Mouse (Mus musculus) large intestine, adult 2 months (tissue): ENCODE measurements around the gene Cttnbp2. TPM values are rescaled to one million over a fixed set of nuclear protein-coding genes. Genes with fewer than 3 reads are reported as not detected.

Source experiments
- DNase-seq: peaks from one replicate; pipeline ENCODE4 v3.0.0-alpha.2; 2012; ENCODE audit warnings: low read depth, low spot score
- WGBS: fragments of 180-500 bp; shearing (Covaris S2); methylation state at CpG from one replicate; pipeline ENCODE4 v1.1.7; 2018; 5-methylcytosine and 5-hydroxymethylcytosine counted together
- polyA plus RNA-seq: library from polyadenylated mRNA; depleted of rRNA; stranded (reverse); fragments of >200 nt; gene quantifications from 2 replicates; pipeline ENCODE4 v1.2.3, GENCODE M21; 2012

Gene Cttnbp2
- polyA plus RNA-seq, 1 experiment, result 0.47 TPM

DNA sequence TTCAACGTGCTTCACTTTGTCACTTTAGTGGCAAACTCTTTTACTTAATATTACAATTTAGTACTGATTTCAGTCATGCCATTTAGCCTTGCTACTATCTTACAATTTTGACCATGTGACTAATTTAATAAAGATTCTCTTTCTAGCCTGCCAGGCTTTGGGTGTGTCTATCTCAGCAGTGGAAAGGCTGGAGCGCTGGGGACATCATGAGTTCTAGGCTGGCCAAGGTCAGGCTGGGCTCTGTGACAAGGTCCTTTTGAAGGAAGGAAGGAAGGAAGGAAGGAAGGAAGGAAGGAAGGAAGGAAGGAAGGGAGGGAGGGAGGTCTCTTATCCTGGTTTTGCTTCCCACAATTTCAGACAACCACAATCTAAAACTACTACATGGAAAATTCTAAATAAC, 39.7 kb downstream of the Cttnbp2 start:
- 67% methylated on average over 2 of the region's 2 CpGs for WGBS
- no peak for DNase-seq

DNA sequence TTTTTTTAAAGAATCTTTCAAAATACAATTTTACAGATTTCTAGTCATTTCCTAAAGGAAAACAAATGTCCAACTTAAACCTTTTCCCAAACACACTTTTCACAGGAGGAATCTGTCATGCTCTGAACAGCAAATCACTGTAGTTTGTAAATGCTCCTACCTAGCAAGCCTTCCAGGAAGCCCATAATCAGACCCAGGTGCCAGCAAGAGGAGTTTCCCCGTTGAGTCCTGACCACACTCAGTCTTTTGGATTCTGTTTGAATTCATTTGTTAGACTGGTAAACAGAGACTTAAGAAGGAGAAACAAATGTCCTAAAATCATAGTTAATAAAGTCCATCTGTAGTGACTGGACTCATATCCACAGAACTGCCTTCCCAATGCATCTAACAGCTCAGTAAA, 40.1 kb downstream of the Cttnbp2 start:
- 45% methylated on average over 1 of the region's 1 CpGs for WGBS
- no peak for DNase-seq

DNA sequence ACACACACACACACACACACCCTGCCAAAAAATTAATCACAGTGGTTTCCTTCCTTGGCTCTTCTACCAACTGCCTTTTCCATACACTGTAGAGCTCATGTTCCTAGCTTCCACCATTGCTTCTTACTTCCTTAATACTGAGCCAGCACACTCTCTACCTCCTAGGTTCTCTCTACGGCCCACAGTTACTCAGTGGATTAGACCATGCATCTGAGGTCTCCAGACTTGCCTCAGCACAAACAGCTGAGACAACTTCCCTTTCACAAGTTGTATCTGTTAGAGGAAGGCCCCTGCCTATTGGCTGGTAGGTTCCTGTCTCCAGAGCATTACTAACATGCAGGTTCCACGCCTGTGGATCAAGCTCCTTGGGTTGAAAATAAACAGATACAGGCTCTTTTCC, 45.4 kb downstream of the Cttnbp2 start:
- 68% methylated on average over 2 of the region's 2 CpGs for WGBS
- DNase-seq, result no peak

DNA sequence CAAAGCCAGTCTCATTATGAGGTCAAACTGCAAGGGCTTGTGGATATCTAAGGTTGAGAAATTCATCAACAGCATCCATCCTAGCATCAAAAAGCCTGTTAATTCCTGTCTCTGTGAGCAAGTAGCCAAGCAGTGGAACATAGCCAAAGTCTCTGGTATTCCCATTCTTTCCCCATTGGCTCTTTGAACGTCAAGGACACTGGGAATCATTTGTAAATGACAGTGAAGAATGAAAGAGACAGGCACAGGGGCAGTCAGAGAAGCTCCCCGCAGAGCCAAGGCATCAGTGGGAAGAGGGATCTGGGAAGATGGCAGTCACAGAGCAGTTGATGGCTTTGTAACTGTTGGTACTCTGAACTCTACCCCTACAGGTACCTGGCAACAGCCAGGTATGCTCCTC, 46.9 kb downstream of the Cttnbp2 start:
- DNase-seq, result no peak
- 66% methylated on average over 2 of the region's 2 CpGs for WGBS

DNA sequence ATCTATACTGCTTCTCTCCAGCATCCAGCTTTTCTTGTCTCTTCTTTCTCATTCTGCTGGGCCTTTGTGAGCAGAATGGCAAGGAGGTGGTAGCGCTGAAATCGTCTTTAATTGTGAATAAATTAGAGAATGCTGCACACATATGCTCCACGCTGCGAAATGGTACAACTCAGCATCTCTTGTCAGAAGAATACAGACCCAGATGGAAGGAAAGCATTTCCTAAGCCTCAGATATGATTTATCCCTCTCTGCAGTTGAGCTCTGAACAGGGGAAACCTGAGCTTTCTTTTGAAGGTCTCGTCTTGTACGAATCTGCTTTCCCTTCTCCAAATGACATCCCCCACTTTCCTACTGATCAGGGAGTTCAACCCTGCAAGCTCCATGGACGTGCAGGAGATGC, 48.4 kb downstream of the Cttnbp2 start:
- WGBS, result 87% methylated on average over 7 of the region's 7 CpGs
- no peak for DNase-seq

DNA sequence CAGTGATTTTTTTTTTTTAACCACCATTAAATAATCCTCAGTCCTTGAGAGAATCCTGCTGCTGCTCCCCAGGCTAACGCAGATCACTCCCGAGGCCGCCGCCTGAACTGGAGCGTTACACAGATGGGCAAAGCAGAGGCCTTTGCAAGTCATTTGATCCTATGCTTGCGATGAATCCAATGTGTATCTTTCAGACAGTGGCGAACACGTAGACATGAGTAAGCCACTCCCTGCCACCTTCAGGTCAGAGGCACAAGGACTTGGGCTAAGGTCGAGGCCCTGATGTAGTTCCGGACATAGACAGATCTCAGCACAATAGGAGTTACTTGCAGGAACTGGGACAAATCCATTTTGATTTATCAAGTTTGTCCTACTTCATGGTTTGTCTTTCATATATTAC, 49.0 kb downstream of the Cttnbp2 start:
- DNase-seq, result no peak
- 88% methylated on average over 10 of the region's 10 CpGs for WGBS

DNA sequence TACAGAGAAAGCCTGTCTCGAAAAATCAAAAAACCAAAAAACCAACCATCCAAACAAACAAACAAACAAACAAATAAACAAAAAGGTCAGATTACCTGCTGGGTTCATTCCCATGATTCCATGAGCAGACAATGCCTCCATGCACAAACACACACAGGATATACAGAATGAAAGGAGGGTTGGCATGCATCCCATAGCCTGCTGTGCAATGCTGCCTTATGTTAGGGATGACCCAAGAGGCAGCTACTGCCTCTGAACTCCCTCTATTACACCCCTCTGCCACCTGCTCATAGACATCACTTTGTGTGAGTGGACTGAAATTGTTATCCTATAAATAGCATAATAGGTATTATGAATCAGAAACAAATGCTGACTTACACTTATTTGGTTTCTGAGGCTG, 55.0 kb downstream of the Cttnbp2 start:
- DNase-seq, result no peak
- WGBS, result 87% methylated on average over 1 of the region's 1 CpGs

DNA sequence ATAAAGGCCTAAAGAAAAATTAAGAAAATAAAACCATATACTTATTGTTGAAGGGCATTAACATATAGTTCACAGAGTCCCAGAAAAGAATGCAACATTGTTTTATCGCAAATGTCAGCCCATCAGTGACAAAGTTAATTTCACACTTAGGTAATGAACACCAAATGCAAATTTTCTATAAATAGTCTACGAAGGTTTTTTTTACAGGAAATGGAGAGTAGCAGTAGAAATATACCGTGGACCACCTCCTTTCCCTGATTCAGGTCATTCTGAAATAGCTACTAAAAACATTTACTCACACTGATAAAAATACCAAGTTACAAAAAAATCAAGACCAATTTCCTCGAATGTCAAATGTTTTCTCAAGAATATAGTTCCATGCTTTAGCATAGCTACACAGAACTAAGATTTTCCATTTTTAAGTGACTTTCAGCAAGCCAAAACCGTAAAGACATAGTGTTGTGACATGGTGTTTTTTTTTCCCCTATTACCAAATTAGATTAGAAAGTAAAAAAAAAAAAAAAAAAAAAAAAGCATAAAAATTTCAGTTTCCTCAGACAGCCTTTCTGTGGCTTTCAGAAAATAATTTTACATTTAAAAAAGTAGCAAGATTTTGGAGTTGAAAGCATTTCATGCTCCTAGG, 64.0 kb downstream of the Cttnbp2 start:
- WGBS, result 85% methylated on average over 5 of the region's 5 CpGs
- DNase-seq, result no peak

DNA sequence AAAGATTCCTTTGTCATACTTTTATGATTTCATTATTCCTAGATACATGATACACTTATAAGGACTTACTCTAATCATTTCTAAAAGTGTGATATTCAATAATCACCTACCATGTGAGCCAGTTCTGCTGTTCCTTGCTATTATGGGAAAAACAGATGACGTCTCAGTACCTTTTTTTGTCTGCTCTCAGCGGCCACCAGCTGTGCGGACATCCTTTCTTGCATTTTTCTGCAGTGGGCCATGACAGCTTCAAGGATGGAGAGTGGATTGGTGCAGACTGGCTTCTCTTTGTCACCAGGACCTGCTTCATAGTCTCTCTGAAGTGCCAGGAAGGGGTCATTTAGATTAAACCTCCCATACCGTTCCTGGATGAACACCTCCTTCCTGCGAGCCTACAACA, 66.6 kb downstream of the Cttnbp2 start:
- DNase-seq, result no peak
- WGBS, result 90% methylated on average over 5 of the region's 5 CpGs

DNA sequence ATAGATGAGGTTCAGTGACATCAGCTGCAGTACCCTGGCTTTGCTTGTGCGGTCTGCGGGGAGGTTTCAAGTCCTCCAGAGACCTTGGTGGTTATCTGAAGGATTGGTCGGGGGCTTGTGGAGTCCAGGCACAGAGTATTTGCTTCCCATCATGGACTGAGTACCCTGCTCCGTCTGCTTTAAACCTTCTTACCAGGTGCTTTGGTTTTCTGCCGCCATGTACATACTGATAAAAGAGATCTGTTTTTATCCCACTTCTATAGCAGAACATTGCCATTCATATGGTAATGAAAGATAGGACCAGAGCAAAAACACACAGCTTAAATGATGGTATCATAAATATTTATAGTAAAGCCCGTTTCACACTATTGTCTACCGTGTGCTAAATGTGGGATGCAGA, 67.7 kb downstream of the Cttnbp2 start:
- 84% methylated on average over 7 of the region's 7 CpGs for WGBS
- no peak for DNase-seq

DNA sequence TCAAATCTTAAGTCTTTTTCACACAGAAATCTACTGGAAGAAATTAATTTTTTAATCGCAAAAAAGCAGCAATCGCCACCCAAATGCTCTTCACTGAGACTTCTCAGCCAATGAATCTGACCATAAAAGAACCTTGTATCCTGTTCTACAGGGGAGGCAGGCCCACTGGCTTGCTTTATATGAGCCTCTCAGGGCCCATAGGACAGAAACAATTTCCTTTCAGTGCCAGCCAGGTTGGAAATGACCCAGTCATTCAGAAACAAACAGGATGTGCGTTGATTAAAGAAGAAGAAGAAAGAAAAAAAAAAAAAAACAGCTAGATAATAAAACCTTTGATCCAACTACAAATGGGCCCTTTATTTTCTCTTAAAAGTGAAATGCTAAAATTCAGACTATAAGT, 68.3 kb downstream of the Cttnbp2 start:
- no peak for DNase-seq
- 58% methylated on average over 3 of the region's 3 CpGs for WGBS

DNA sequence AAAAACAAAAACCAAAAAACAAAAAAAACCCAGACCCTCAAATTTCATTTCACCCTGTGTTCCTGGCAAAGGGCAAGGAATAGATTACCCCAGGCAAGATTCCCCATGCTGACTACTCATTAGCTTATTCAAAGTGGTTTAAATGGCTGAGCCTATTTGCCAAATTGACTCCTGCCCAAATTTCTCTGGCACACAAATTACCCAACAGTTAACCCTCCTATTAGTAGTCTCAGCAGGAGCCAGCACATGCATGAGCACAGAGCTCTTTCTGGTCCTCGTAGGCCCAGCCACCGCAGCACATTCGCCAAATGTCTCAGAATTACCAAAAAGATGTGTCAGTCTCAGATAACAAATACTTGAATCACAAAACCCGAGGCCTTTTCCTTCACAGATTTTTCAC, 68.9 kb downstream of the Cttnbp2 start:
- WGBS, result 75% methylated on average over 4 of the region's 4 CpGs
- no peak for DNase-seq

DNA sequence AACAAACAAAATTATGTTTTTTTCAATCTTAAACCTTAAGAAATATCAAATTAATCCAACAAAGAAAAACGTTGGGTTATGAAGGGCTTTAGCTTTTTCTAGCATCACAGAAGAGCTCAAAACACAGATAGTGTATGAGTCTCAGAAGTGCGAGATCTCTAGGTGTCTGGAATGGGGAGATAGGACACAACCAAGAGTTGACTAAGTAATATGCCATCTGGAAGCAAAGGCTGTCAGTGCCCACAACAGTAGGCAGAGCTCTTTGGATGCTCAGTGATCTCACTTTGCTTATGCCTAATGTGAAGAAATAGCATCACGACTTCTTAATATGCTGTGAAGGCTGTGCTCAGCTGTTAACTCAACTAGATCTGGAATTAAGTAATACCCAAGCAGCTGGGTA, 72.3 kb downstream of the Cttnbp2 start:
- DNase-seq, result no peak

DNA sequence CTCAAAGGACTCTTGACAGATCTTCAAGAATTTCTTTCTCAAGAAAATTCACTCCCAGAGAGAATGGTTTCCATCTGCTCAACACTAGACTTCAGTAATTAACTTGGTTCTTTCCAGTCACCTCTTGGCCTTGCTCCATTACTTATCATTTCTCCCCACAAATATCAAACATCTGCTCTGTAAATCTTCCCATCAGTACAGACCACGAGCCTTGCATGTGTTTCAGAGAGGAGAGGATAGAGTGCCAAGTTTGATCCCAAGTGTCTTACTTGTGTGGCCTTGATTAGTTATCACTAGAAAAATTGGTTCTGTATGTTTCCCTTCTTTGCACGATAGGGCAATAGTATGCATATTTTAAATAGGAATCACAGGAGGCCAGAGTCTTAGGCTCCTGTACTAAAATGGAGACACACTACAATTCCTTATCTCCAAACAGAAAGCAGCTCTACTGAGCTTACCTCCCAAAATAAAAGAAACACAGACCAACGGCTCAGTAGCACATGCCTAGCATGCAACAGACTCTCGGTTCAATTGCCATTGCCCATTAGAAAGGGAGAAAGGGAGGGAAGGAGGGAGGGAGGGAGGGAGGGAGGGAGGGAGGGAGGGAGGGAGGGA, 73.6 kb downstream of the Cttnbp2 start:
- no peak for DNase-seq
- WGBS, result 74% methylated on average over 4 of the region's 4 CpGs

More for the DNA sequence above, 72.3 kb downstream of the Cttnbp2 start:
- 84% methylated on average over 3 of the region's 3 CpGs for WGBS

DNA sequence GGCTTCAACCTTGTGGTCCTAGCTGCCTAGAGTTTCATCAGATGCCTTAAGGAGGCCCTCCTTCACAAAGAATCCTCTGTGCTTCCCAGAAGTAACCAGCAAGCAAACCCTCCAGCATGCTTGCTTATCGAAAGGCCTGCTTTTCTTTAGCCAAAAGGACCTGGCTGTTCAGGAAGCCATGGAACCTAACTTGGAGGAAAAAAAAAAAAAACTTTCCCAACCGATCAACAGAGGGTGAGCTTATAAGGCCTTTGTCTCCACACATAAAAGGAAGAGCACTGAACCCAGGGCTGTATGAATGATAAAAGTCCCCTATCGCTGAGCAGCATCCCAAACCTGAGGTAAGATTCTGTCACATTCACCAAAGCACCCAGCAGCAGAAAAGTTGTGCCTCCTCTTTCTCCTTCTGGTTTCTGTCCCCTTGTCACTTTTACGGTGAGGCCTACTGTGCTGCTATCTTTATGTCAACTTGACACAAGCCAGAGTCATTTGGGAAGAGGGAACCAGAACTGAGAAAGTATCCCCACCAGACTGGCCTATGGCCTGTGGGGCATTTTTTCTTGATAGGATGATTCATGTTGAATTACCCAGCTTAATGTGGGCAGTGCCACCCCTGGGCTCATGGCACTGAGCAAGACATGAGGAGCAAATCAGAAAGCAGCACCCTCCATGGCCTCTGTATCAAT, 78.4 kb downstream of the Cttnbp2 start:
- WGBS, result 75% methylated on average over 4 of the region's 4 CpGs
- DNase-seq, result no peak

DNA sequence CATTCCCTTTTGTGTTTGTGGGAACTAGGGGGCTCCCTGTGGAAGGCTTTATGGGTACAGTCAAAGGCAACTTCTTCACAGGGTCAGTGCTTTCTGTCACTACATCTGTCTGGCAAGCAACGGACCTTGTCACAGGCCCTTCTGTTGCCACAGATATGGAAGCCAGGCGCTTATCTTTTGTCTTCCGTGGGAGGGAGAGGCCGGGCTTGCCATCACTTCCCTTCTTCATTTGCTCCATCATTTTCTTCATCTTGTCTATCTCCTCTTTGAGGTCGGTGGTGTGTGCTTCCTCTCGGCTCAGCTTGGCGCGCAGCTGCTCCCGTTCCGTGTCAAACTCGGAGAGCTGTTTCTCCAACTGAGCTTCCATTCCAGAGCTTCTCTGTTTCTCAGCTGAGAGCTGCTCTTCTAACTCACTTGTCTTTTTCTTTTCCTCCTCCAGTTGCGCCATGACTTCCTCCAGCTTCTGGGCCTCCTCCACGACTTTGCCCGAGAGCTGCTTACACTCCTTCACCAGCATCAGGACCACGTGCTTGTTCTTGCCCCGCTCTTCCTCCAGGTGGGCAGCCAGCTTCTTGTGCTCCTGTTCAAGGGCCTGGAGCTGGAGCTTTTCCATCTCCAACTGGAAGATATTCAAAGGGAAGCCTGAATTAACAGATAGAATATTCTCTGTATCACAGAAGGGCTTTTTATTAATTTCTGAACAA, 79.7 kb downstream of the Cttnbp2 start:
- WGBS, result 93% methylated on average over 16 of the region's 16 CpGs
- no peak for DNase-seq

DNA sequence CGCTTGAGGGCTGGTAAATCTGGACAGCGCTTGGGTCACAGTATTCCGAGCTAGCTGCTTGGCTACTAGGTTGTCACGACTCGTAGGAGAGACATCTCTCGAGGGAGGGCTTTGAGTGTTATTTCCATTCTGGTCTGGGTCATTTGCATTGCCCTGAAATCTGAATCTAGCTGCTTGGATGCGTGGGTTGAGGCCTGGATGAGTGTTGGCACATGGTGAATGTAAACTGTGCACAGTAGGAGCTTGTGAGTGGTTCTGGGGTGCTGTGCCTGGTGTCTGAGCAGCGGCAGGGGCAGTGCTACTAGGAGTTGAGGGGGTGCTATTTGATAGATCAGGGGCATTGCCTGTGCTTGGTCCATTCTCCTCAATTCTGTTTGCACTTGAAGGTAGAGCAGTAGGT, 80.3 kb downstream of the Cttnbp2 start:
- WGBS, result 94% methylated on average over 8 of the region's 8 CpGs
- DNase-seq, result no peak

DNA sequence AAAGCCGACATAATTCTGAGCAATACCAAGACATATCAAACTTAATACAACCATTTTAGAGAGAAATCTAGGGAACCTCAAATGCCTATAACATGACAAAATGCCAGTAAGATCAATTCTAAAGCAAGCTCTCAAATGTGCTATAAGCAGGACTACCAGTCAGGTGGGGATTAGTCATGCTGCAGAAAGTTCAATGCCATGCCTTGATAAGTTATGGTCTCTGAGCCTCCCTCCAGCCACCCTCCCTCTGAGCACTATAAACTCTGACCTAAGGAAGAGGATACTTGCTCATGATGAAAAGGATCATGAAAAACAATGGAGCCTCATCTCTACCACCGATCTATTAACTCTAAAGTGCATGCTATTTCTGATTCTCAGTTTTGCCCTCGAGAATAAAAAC, 82.3 kb downstream of the Cttnbp2 start:
- WGBS, result 82% methylated on average over 3 of the region's 3 CpGs
- no peak for DNase-seq

DNA sequence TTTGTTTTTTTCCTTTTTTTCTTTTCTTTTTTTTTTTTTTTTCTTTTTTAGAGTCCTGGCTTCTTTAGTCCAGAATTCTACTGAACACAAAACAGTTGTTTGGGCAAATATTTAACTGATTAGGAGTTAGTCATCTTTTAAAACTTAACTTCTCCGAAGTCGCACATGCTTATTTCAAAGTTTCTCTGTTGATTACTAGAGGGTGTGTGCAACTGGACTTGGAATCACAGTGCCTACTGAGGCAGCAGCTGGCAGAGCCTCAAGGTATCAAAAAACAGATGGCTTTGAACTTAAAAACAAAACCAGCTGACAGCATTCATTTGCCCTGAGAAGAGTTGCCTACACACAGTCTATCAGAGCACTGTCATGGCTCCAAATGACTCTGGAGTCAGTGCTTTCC, 82.8 kb downstream of the Cttnbp2 start:
- WGBS, result 86% methylated on average over 2 of the region's 2 CpGs
- DNase-seq, result no peak

DNA sequence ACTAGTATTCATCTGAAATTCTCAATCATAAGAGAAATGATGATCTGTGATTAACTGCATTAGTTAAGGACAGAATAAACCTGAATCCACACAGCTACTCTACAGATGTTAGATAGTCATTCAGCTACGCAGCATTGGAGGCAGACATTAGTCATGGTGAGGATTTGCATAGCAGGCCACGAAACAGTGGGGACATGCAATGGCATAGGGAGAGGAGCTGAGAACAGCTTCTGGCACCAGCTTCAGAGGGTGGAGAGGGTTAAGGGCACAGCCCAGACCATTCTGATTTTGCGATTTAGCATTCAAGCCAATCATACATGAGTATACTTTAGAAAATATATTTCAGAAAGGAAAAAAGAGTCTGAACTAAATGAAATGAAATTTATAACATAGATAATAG, 84.6 kb downstream of the Cttnbp2 start:
- 88% methylated on average over 3 of the region's 3 CpGs for WGBS
- no peak for DNase-seq

DNA sequence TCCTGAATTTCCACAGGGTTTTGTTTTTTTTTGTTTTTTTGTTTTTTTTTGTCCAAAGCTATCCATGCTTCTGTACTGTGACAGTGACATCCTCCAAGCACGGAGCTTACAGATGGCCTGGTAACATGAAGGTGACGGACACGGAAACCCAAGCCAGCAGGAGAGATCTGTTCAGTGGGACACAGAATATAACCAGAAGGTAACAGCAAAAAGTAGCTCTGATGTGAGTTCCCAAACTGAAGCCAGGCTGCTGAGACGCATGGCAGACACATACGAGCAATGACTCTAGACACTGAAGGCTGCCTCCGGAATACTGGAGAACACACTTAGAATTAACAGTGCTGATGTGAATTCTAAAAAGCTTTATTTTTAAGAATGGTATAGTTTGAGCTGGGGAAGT, 89.8 kb downstream of the Cttnbp2 start:
- WGBS, result 94% methylated on average over 6 of the region's 6 CpGs
- DNase-seq, result no peak
